Mouse (Mus musculus) kidney, adult 11 months (tissue): ENCODE measurements at regions not wholly inside any gene's neighbourhood (a gene's known extent, or its start where the extent isn't known, plus 50 kb on each side); places are given as distances from the start of the nearest gene placed in this dataset.

ENCODE experiments used
- DNase-seq: peaks from one replicate; pipeline ENCODE4 v3.0.0; 2022

GRCm38 (mm10) chr7:145102692-145103091, 105.2 kb downstream of the 1810010D01Rik start:
- no peak for DNase-seq

- peak; percentile 26 for DNase-seq
Observed at GRCm38 (mm10) chr7:145102216-145102615, 105.7 kb downstream of the 1810010D01Rik start.

GRCm38 (mm10) chr7:145098335-145098734, 109.6 kb downstream of the 1810010D01Rik start:
- DNase-seq = no peak

- DNase-seq = no peak
Observed at GRCm38 (mm10) chr7:145094134-145094526, 113.8 kb downstream of the 1810010D01Rik start.

- no peak for DNase-seq
Observed at GRCm38 (mm10) chr7:145093417-145094133, 114.3 kb downstream of the 1810010D01Rik start.

- DNase-seq = no peak
Observed at GRCm38 (mm10) chr7:145092392-145093176, 115.3 kb downstream of the 1810010D01Rik start.

GRCm38 (mm10) chr7:145090849-145091248, 117.1 kb downstream of the 1810010D01Rik start:
- DNase-seq = no peak

- no peak for DNase-seq
Observed at GRCm38 (mm10) chr7:145089315-145089721, 118.6 kb downstream of the 1810010D01Rik start.

- no peak for DNase-seq
Observed at GRCm38 (mm10) chr7:145088655-145089054, 119.3 kb downstream of the 1810010D01Rik start.

GRCm38 (mm10) chr7:145087790-145088189, 120.1 kb downstream of the 1810010D01Rik start:
- DNase-seq = no peak

- DNase-seq = no peak
Observed at GRCm38 (mm10) chr7:145082917-145083752, 124.8 kb downstream of the 1810010D01Rik start.

- DNase-seq = no peak
Observed at GRCm38 (mm10) chr7:145071996-145072790, 132.5 kb upstream of the Ccnd1 start.

GRCm38 (mm10) chr7:145071533-145071932, 131.8 kb upstream of the Ccnd1 start:
- DNase-seq = no peak

GRCm38 (mm10) chr7:145067366-145067765, 127.6 kb upstream of the Ccnd1 start:
- no peak for DNase-seq

- peak; percentile 66 for DNase-seq
Observed at GRCm38 (mm10) chr7:145056320-145056719, 116.6 kb upstream of the Ccnd1 start.

- no peak for DNase-seq
Observed at GRCm38 (mm10) chr7:145051616-145052015, 111.9 kb upstream of the Ccnd1 start.

GRCm38 (mm10) chr7:145050729-145051128, 111.0 kb upstream of the Ccnd1 start:
- DNase-seq = no peak

GRCm38 (mm10) chr7:145048481-145048877, 108.8 kb upstream of the Ccnd1 start:
- no peak for DNase-seq

- no peak for DNase-seq
Observed at GRCm38 (mm10) chr7:145047771-145048480, 108.2 kb upstream of the Ccnd1 start.

GRCm38 (mm10) chr7:145045230-145045629, 105.5 kb upstream of the Ccnd1 start:
- peak; percentile 8 for DNase-seq

GRCm38 (mm10) chr7:145043455-145044149, 103.9 kb upstream of the Ccnd1 start:
- DNase-seq = no peak
